Mouse (Mus musculus) forebrain, embryonic 12.5 days (tissue): Measurements from ENCODE around the gene Lysmd1. TPM values are rescaled to one million over a fixed set of nuclear protein-coding genes. Genes with fewer than 3 reads are reported as not detected.
A peak's percentile ranks its signal among the peaks of the same experiment; 100 is the strongest.
"Not testable (repeated sequence)": the region's sequence is repeated elsewhere in the genome, so short reads cannot be mapped to it uniquely, and the experiment has no call there.

Experiments
- ATAC-seq: fragments of 200-750 bp; cut with Nextera tagmentation; 2 replicates; pipeline ENCODE4 v1.8.0; 2017; ENCODE audit warnings: moderate TSS enrichment; ENCODE audit not compliant: low FRiP score
- H3K27ac ChIP-seq: fragments of 300-500 bp; sonication (generic); 2 replicates; pipeline ENCODE4 v1.5.1; 2016; ENCODE audit warnings: mild to moderate bottlenecking
- H3K27me3 ChIP-seq: fragments of 300-500 bp; sonication (generic); 2 replicates; pipeline ENCODE4 v1.6.1; 2016; ENCODE audit warnings: mild to moderate bottlenecking
- H3K36me3 ChIP-seq: fragments of 300-500 bp; sonication (generic); replicated peaks from 2 replicates; pipeline ENCODE4 v1.6.1; 2016; ENCODE audit warnings: mild to moderate bottlenecking
- H3K4me1 ChIP-seq: fragments of 300-500 bp; sonication (generic); 2 replicates; pipeline ENCODE4 v1.6.1; 2016
- H3K4me2 ChIP-seq: fragments of 300-500 bp; sonication (generic); 2 replicates; pipeline ENCODE4 v1.6.1; 2016; ENCODE audit warnings: mild to moderate bottlenecking, moderate library complexity
- H3K4me3 ChIP-seq: fragments of 300-500 bp; sonication (generic); replicated peaks from 2 replicates; pipeline ENCODE4 v1.5.1; 2016; ENCODE audit warnings: mild to moderate bottlenecking
- H3K9ac ChIP-seq: fragments of 300-500 bp; sonication (generic); 2 replicates; pipeline ENCODE4 v1.6.1; 2016; ENCODE audit warnings: mild to moderate bottlenecking
- H3K9me3 ChIP-seq: fragments of 300-500 bp; sonication (generic); 2 replicates; pipeline ENCODE4 v1.6.1; 2016
- WGBS: fragments of 180-500 bp; shearing (Covaris S2); methylation state at CpG from one replicate; pipeline ENCODE4 v1.1.7; 2016; 5-methylcytosine and 5-hydroxymethylcytosine counted together
- polyA plus RNA-seq: library from polyadenylated mRNA; unstranded; fragments of >200 nt; fragmentation: Nextera tagmentation; extraction: Ambion mirVana; gene quantifications from 2 replicates; pipeline ENCODE4 v1.2.1, GENCODE M21; 2016

The Lysmd1 gene
- polyA plus RNA-seq, 1 experiment from 2014 or later, result 21.1 TPM

- H3K27me3 ChIP-seq, result no peaks in the 10 kb centered on the region
- no peak for ATAC-seq
- peaks cover 5% of the 10 kb centered on the region; the same call in 1 of the 2 replicates for H3K4me1 ChIP-seq
- no peaks in the 10 kb centered on the region for H3K9me3 ChIP-seq
- H3K36me3 ChIP-seq, result peaks cover 60% of the 10 kb centered on the region
- 89% methylated on average over 6 of the region's 6 CpGs for WGBS
- no peak overlapping the region for H3K27ac ChIP-seq
- H3K4me2 ChIP-seq, result no peak overlapping the region
- no peak overlapping the region for H3K4me3 ChIP-seq
- no peak overlapping the region for H3K9ac ChIP-seq
These were observed 12.3 kb upstream of the Lysmd1 start for GRCm38 (mm10) chr3:95121580-95121979.

- Histone ChIP-seq H3K9ac (no peak within 1 kb of the TSS), H3K36me3 (peaks cover 49% of the 10 kb centered on the region), H3K4me1 (peaks cover 5% of the 10 kb centered on the region; the same call in 1 of the 2 replicates), H3K9me3 (no peaks in the 10 kb centered on the region), H3K27ac (0 out of 2 replicates have a peak within 1 kb of the TSS, but pooled peaks have one; percentile 31), H3K4me3 (no peak within 1 kb of the TSS), H3K27me3 (no peaks in the 10 kb centered on the region), H3K4me2 (no peak within 1 kb of the TSS)
- peak; percentile 37; the same call in 1 of the 2 replicates for ATAC-seq
- 61% methylated on average over 6 of the region's 6 CpGs for WGBS
These were observed 9.6 kb upstream of the Lysmd1 start, which contains the start of gene Tmod4 for GRCm38 (mm10) chr3:95124246-95124645. Tmod4 (plus strand) TSS chr3:95124476.

GRCm38 (mm10) chr3:95124972-95125371, 8.9 kb upstream of the Lysmd1 start:
- H3K4me2 ChIP-seq, result no peak overlapping the region
- H3K27ac ChIP-seq, result 0 out of 2 replicates have a peak overlapping the region, but pooled peaks have one; percentile 31
- H3K9me3 ChIP-seq, result no peaks in the 10 kb centered on the region
- no peaks in the 10 kb centered on the region for H3K27me3 ChIP-seq
- WGBS, result 46% methylated on average over 5 of the region's 5 CpGs
- peaks cover 48% of the 10 kb centered on the region for H3K36me3 ChIP-seq
- no peak for ATAC-seq
- H3K9ac ChIP-seq, result no peak overlapping the region
- no peak overlapping the region for H3K4me3 ChIP-seq
- peaks cover 5% of the 10 kb centered on the region; the same call in 1 of the 2 replicates for H3K4me1 ChIP-seq

GRCm38 (mm10) chr3:95129226-95129651, 4.6 kb upstream of the Lysmd1 start:
- no peak for ATAC-seq
- peaks cover 30% of the 10 kb centered on the region for H3K36me3 ChIP-seq
- peaks cover 11% of the 10 kb centered on the region for H3K4me1 ChIP-seq
- H3K4me2 ChIP-seq, result no peak overlapping the region
- no peaks in the 10 kb centered on the region for H3K9me3 ChIP-seq
- no peak overlapping the region for H3K27ac ChIP-seq
- no peaks in the 10 kb centered on the region for H3K27me3 ChIP-seq
- WGBS, result 63% methylated on average over 6 of the region's 6 CpGs
- H3K4me3 ChIP-seq, result no peak overlapping the region
- no peak overlapping the region; the same call in 1 of the 2 replicates for H3K9ac ChIP-seq

- Histone ChIP-seq H3K27ac (no peak overlapping the region), H3K9me3 (no peaks in the 10 kb centered on the region), H3K27me3 (no peaks in the 10 kb centered on the region), H3K4me1 (peaks cover 10% of the 10 kb centered on the region), H3K9ac (no peak overlapping the region), H3K36me3 (peaks cover 30% of the 10 kb centered on the region), H3K4me2 (no peak overlapping the region), H3K4me3 (no peak overlapping the region)
- no peak for ATAC-seq
- 92% methylated on average over 5 of the region's 5 CpGs for WGBS
These were observed 3.8 kb upstream of the Lysmd1 start for GRCm38 (mm10) chr3:95130081-95130480.

GRCm38 (mm10) chr3:95132389-95132788, 1.5 kb upstream of the Lysmd1 start:
- H3K9me3 ChIP-seq, H3K4me2 ChIP-seq, H3K27me3 ChIP-seq, H3K27ac ChIP-seq, ATAC-seq, H3K4me3 ChIP-seq, H3K9ac ChIP-seq: not testable (repeated sequence)
- peaks cover 16% of the 10 kb centered on the region for H3K4me1 ChIP-seq
- peaks cover 30% of the 10 kb centered on the region for H3K36me3 ChIP-seq
- WGBS, result 82% methylated on average over 2 of the region's 2 CpGs

- Histone ChIP-seq H3K9me3 (no peaks in the 10 kb centered on the region), H3K27me3 (no peaks in the 10 kb centered on the region), H3K36me3 (peaks cover 31% of the 10 kb centered on the region), H3K4me1 (peaks cover 16% of the 10 kb centered on the region), H3K4me2 (peak overlapping the region; percentile 78), H3K27ac (peak overlapping the region; percentile 73; the same call in 1 of the 2 replicates), H3K4me3 (peak overlapping the region; percentile 57), H3K9ac (peak overlapping the region; percentile 80)
- 59% methylated on average over 11 of the region's 11 CpGs for WGBS
- ATAC-seq, result peak; percentile 10; the same call in 1 of the 2 replicates
These were observed 712 bp upstream of the Lysmd1 start for GRCm38 (mm10) chr3:95133176-95133575.

- not testable (repeated sequence) for H3K4me3 ChIP-seq, H3K4me2 ChIP-seq, H3K9me3 ChIP-seq, H3K27me3 ChIP-seq, H3K9ac ChIP-seq, H3K27ac ChIP-seq
- Histone ChIP-seq H3K4me1 (peaks cover 16% of the 10 kb centered on the region), H3K36me3 (peaks cover 22% of the 10 kb centered on the region)
- WGBS, result no CpG with 5 or more reads among the region's 12 CpGs
- ATAC-seq, result peak; percentile 49
These were observed 245 bp downstream of the Lysmd1 start for GRCm38 (mm10) chr3:95134133-95134532.

GRCm38 (mm10) chr3:95135023-95135422, 1.1 kb downstream of the Lysmd1 start:
- Histone ChIP-seq H3K27me3 (no peaks in the 10 kb centered on the region), H3K4me3 (peak overlapping the region; percentile 23), H3K36me3 (peaks cover 20% of the 10 kb centered on the region), H3K9ac (no peak overlapping the region), H3K4me1 (peaks cover 16% of the 10 kb centered on the region), H3K4me2 (peak overlapping the region; percentile 52), H3K27ac (no peak overlapping the region), H3K9me3 (no peaks in the 10 kb centered on the region)
- ATAC-seq, result no peak
- 34% methylated on average over 6 of the region's 6 CpGs for WGBS

GRCm38 (mm10) chr3:95135433-95136052, 1.7 kb downstream of the Lysmd1 start:
- Histone ChIP-seq H3K9ac (no peak overlapping the region), H3K9me3 (no peaks in the 10 kb centered on the region), H3K4me2 (peak overlapping the region; percentile 52), H3K4me1 (peaks cover 16% of the 10 kb centered on the region), H3K27me3 (no peaks in the 10 kb centered on the region), H3K4me3 (peak overlapping the region; percentile 23; the same call in 1 of the 2 replicates), H3K27ac (no peak overlapping the region), H3K36me3 (peaks cover 21% of the 10 kb centered on the region)
- no peak for ATAC-seq
- WGBS, result 91% methylated on average over 7 of the region's 7 CpGs

- Histone ChIP-seq H3K36me3 (peaks cover 22% of the 10 kb centered on the region), H3K27me3 (no peaks in the 10 kb centered on the region), H3K27ac (no peak overlapping the region), H3K4me2 (no peak overlapping the region), H3K9me3 (no peaks in the 10 kb centered on the region), H3K9ac (no peak overlapping the region), H3K4me1 (peaks cover 16% of the 10 kb centered on the region), H3K4me3 (no peak overlapping the region)
- ATAC-seq, result no peak
- 96% methylated on average over 3 of the region's 3 CpGs for WGBS
These were observed 2.4 kb downstream of the Lysmd1 start for GRCm38 (mm10) chr3:95136336-95136735.

- no peak for ATAC-seq
- H3K4me3 ChIP-seq, result no peak overlapping the region
- no peak overlapping the region for H3K27ac ChIP-seq
- peak overlapping the region; percentile 12; the same call in 1 of the 2 replicates for H3K9ac ChIP-seq
- no peaks in the 10 kb centered on the region for H3K9me3 ChIP-seq
- no peak overlapping the region for H3K4me2 ChIP-seq
- no peaks in the 10 kb centered on the region for H3K27me3 ChIP-seq
- H3K36me3 ChIP-seq, result peaks cover 16% of the 10 kb centered on the region
- 73% methylated on average over 25 of the region's 25 CpGs for WGBS
- H3K4me1 ChIP-seq, result peaks cover 10% of the 10 kb centered on the region
These were observed 5.8 kb downstream of the Lysmd1 start for GRCm38 (mm10) chr3:95139586-95140288.
